Mouse (Mus musculus) MEL (cell line): ENCODE data around the gene Otog. TPM values are rescaled to one million over a fixed set of nuclear protein-coding genes. Genes with fewer than 3 reads are reported as not detected.

Experiments used
- DNase-seq: peaks from one replicate; pipeline ENCODE4 v3.0.0; 2011; ENCODE audit warnings: low read depth, low spot score
- H3K27ac ChIP-seq: 2 replicates; pipeline ENCODE4 v1.5.1; 2012; ENCODE audit warnings: low read depth, mild to moderate bottlenecking, control low read depth, low read length, moderate library complexity; ENCODE audit not compliant: control insufficient read depth
- H3K27me3 ChIP-seq, 2 experiments: fragments of 150-350 bp in 1 of 2; sonication (generic) in 1 of 2; 2 replicates each; pipeline ENCODE4 v1.6.1; 2012; ENCODE audit warnings: low read length in 2 of 2, mild to moderate bottlenecking in 2 of 2, improper control_type of control experiment in 1 of 2, moderate library complexity in 1 of 2; ENCODE audit not compliant: insufficient read depth in 2 of 2, control insufficient read depth in 1 of 2
- H3K36me3 ChIP-seq, 2 experiments: 2 replicates each; pipeline ENCODE4 v1.6.1; 2012 to 2014; ENCODE audit warnings: low read length in 2 of 2, improper control_type of control experiment in 1 of 2, inconsistent platforms in 1 of 2, mild to moderate bottlenecking in 1 of 2; ENCODE audit not compliant: insufficient read depth in 2 of 2, control insufficient read depth in 1 of 2
- H3K4me1 ChIP-seq, 2 experiments: fragments of 150-350 bp in 1 of 2; sonication (generic) in 1 of 2; 2 replicates each; pipeline ENCODE4 v1.6.1; 2012; ENCODE audit warnings: low read length in 2 of 2, improper control_type of control experiment in 1 of 2, mild to moderate bottlenecking in 1 of 2; ENCODE audit not compliant: insufficient read depth in 2 of 2, control insufficient read depth in 1 of 2
- H3K4me3 ChIP-seq, 2 experiments: fragments of 150-350 bp in 1 of 2; sonication (generic) in 1 of 2; 2 replicates each; pipeline ENCODE4 v1.5.1; 2012; ENCODE audit warnings: low read depth in 2 of 2, low read length in 2 of 2, mild to moderate bottlenecking in 2 of 2, moderate library complexity in 2 of 2, control low read depth in 1 of 2, improper control_type of control experiment in 1 of 2; ENCODE audit not compliant: control insufficient read depth in 1 of 2, insufficient read depth in 1 of 2
- H3K79me2 ChIP-seq: 2 replicates; pipeline ENCODE4 v1.6.1; 2012; ENCODE audit warnings: mild to moderate bottlenecking, low read length, moderate library complexity; ENCODE audit not compliant: control insufficient read depth, poor library complexity, insufficient read depth
- H3K9ac ChIP-seq: 2 replicates; pipeline ENCODE4 v1.6.1; 2012; ENCODE audit warnings: low read depth, mild to moderate bottlenecking, control low read depth, low read length, moderate library complexity; ENCODE audit not compliant: control insufficient read depth, poor library complexity, severe bottlenecking
- H3K9me3 ChIP-seq: fragments of 150-350 bp; sonication (generic); replicated peaks from 2 replicates; pipeline ENCODE4 v1.6.1; 2012; ENCODE audit warnings: mild to moderate bottlenecking, low read length, improper control_type of control experiment, moderate library complexity; ENCODE audit not compliant: insufficient read depth
- BHLHE40 ChIP-seq: IDR thresholded peaks from 2 replicates; pipeline ENCODE4 v1.6.1; 2012; ENCODE audit warnings: low read depth, mild to moderate bottlenecking, inconsistent platforms, low read length, improper control_type of control experiment, borderline replicate concordance
- CHD1 ChIP-seq: IDR thresholded peaks from 2 replicates; pipeline ENCODE4 v1.6.1; 2012; ENCODE audit warnings: low read depth, mild to moderate bottlenecking, inconsistent platforms, low read length, improper control_type of control experiment
- CHD2 ChIP-seq: IDR thresholded peaks from 2 replicates; pipeline ENCODE4 v1.6.1; 2011; ENCODE audit warnings: low read length, improper control_type of control experiment
- CTCF ChIP-seq, 3 experiments: IDR thresholded peaks in 2 of 3; conservative IDR thresholded peaks in 1 of 3; 2 replicates each; pipeline ENCODE4 v1.5.1; 2011 to 2012; ENCODE audit warnings: low read length in 3 of 3, low read depth in 2 of 3, mild to moderate bottlenecking in 2 of 3, improper control_type of control experiment in 1 of 3, inconsistent platforms in 1 of 3, mixed read lengths in 1 of 3, moderate library complexity in 1 of 3; ENCODE audit not compliant: control insufficient read depth in 1 of 3, insufficient read depth in 1 of 3, poor library complexity in 1 of 3, severe bottlenecking in 1 of 3
- E2F4 ChIP-seq: IDR thresholded peaks from 2 replicates; pipeline ENCODE4 v1.6.1; 2011; ENCODE audit warnings: low read depth, low read length, improper control_type of control experiment, borderline replicate concordance
- ETS1 ChIP-seq: IDR thresholded peaks from 2 replicates; pipeline ENCODE4 v1.6.1; 2012; ENCODE audit warnings: low read depth, mild to moderate bottlenecking, inconsistent platforms, low read length, improper control_type of control experiment, moderate library complexity
- HCFC1 ChIP-seq: IDR thresholded peaks from 2 replicates; pipeline ENCODE4 v1.6.1; 2012; ENCODE audit warnings: low read depth, mild to moderate bottlenecking, inconsistent platforms, low read length, improper control_type of control experiment, moderate library complexity
- MAFK ChIP-seq: IDR thresholded peaks from 2 replicates; pipeline ENCODE4 v1.6.1; 2011; ENCODE audit warnings: low read depth, mild to moderate bottlenecking, low read length, improper control_type of control experiment, borderline replicate concordance
- MAZ ChIP-seq: IDR thresholded peaks from 2 replicates; pipeline ENCODE4 v1.6.1; 2012; ENCODE audit warnings: low read depth, mild to moderate bottlenecking, inconsistent platforms, low read length, improper control_type of control experiment
- MEF2A ChIP-seq: IDR thresholded peaks from 2 replicates; pipeline ENCODE4 v1.6.1; 2014; ENCODE audit warnings: low read depth, mild to moderate bottlenecking, inconsistent platforms, low read length, improper control_type of control experiment; ENCODE audit not compliant: poor library complexity, insufficient replicate concordance, severe bottlenecking; ENCODE audit errors: extremely low read depth
- MXI1 ChIP-seq: IDR thresholded peaks from 2 replicates; pipeline ENCODE4 v1.6.1; 2011; ENCODE audit warnings: mild to moderate bottlenecking, low read depth, low read length, improper control_type of control experiment
- MYB ChIP-seq: IDR thresholded peaks from 2 replicates; pipeline ENCODE4 v1.6.1; 2011; ENCODE audit warnings: mild to moderate bottlenecking, low read depth, low read length, improper control_type of control experiment
- MYC ChIP-seq: IDR thresholded peaks from 2 replicates; pipeline ENCODE4 v1.6.1; 2011; ENCODE audit warnings: low read depth, mild to moderate bottlenecking, low read length, improper control_type of control experiment, moderate library complexity
- NELFE ChIP-seq: IDR thresholded peaks from 2 replicates; pipeline ENCODE4 v1.6.1; 2011; ENCODE audit warnings: low read depth, low read length, improper control_type of control experiment
- POLR2A ChIP-seq, 2 experiments: IDR thresholded peaks; 2 replicates each; pipeline ENCODE4 v1.6.1; 2011 to 2012; ENCODE audit warnings: low read length in 2 of 2, mild to moderate bottlenecking in 2 of 2, control low read depth in 1 of 2, improper control_type of control experiment in 1 of 2, low read depth in 1 of 2, moderate library complexity in 1 of 2; ENCODE audit not compliant: control insufficient read depth in 1 of 2, insufficient read depth in 1 of 2, poor library complexity in 1 of 2
- POLR2AphosphoS2 ChIP-seq: IDR thresholded peaks from 2 replicates; pipeline ENCODE4 v1.6.1; 2011; ENCODE audit warnings: low read length, improper control_type of control experiment
- RCOR1 ChIP-seq: IDR thresholded peaks from 2 replicates; pipeline ENCODE4 v1.6.1; 2012; ENCODE audit warnings: low read depth, mild to moderate bottlenecking, inconsistent platforms, low read length, improper control_type of control experiment
- TAL1 ChIP-seq: IDR thresholded peaks from 2 replicates; pipeline ENCODE4 v1.6.1; 2012; ENCODE audit warnings: mild to moderate bottlenecking, inconsistent platforms, low read length, moderate library complexity, mixed read lengths
- USF1 ChIP-seq: IDR thresholded peaks from 2 replicates; pipeline ENCODE4 v1.6.1; 2014; ENCODE audit warnings: low read depth, mild to moderate bottlenecking, inconsistent platforms, low read length, improper control_type of control experiment, moderate library complexity
- ZC3H11A ChIP-seq: IDR thresholded peaks from 2 replicates; pipeline ENCODE4 v1.6.1; 2012; ENCODE audit warnings: low read depth, mild to moderate bottlenecking, inconsistent platforms, low read length, improper control_type of control experiment
- ZKSCAN1 ChIP-seq: IDR thresholded peaks from 2 replicates; pipeline ENCODE4 v1.6.1; 2012; ENCODE audit warnings: low read depth, mild to moderate bottlenecking, inconsistent platforms, low read length, improper control_type of control experiment, moderate library complexity
- ZMIZ1 ChIP-seq: IDR thresholded peaks from 2 replicates; pipeline ENCODE4 v1.6.1; 2012; ENCODE audit warnings: low read depth, mild to moderate bottlenecking, inconsistent platforms, low read length, improper control_type of control experiment, moderate library complexity
- ZNF384 ChIP-seq: IDR thresholded peaks from 2 replicates; pipeline ENCODE4 v1.6.1; 2012; ENCODE audit warnings: low read depth, mild to moderate bottlenecking, inconsistent platforms, low read length, improper control_type of control experiment
- polyA plus RNA-seq, 2 experiments: library from polyadenylated mRNA; stranded (reverse) in 1 of 2; unstranded in 1 of 2; fragments of >175 nt in 1 of 2; fragments of >200 nt in 1 of 2; gene quantifications; 2 replicates each; pipeline versions ENCODE4 v1.2.1 to v1.2.4; 2012; ENCODE audit warnings: low replicate concordance in 2 of 2, low read depth in 1 of 2; ENCODE audit not compliant: insufficient read length in 2 of 2, insufficient read depth in 1 of 2, missing spikeins in 1 of 2
- total RNA-seq: library from RNA; depleted of rRNA; stranded (reverse); fragments of 300-350 nt; gene quantifications from 2 replicates; pipeline ENCODE4 v1.2.3, GENCODE M21; 2012

Otog gene
- total and polyA plus RNA-seq, 3 experiments: not detected

- Histone ChIP-seq H3K27me3 (no peaks in the 10 kb centered on the region), H3K4me1 (no peaks in the 10 kb centered on the region), H3K9me3 (no peaks in the 10 kb centered on the region), H3K4me3 (no peak overlapping the region), H3K27ac (no peak overlapping the region), H3K36me3 (no peaks in the 10 kb centered on the region), H3K9ac (no peak overlapping the region), H3K79me2 (no peaks in the 10 kb centered on the region)
- DNase-seq: no peak
- TF ChIP-seq NELFE (no peak), POLR2A (IDR thresholded peaks at IDR 0.05; ENCODE audit: control insufficient read depth in 1 of 2, insufficient read depth in 1 of 2, low read depth in 1 of 2, low read length in 2 of 2, poor library complexity in 1 of 2) (no peak), ZNF384 (no peak), CHD2 (no peak), ZMIZ1 (no peak), ETS1 (no peak), RCOR1 (no peak), MXI1 (no peak), USF1 (no peak), BHLHE40 (no peak)
Measured at GRCm38 (mm10) chr7:46340295-46340694, 99.5 kb downstream of the Otog start.

GRCm38 (mm10) chr7:46341471-46341870 lies 100.7 kb downstream of the Otog start:
- Histone ChIP-seq H3K27ac (no peak overlapping the region), H3K9me3 (no peaks in the 10 kb centered on the region), H3K9ac (no peak overlapping the region), H3K27me3 (no peaks in the 10 kb centered on the region), H3K79me2 (no peaks in the 10 kb centered on the region), H3K36me3 (no peaks in the 10 kb centered on the region), H3K4me1 (no peaks in the 10 kb centered on the region)
- no peak for DNase-seq
- no peak for TF ChIP-seq MAZ
- TF ChIP-seq CHD1: no peak
- TF ChIP-seq USF1: no peak
- TF ChIP-seq HCFC1: no peak
- no peak for TF ChIP-seq POLR2A (IDR thresholded peaks at IDR 0.05; ENCODE audit: control insufficient read depth in 1 of 2, insufficient read depth in 1 of 2, low read depth in 1 of 2, low read length in 2 of 2, poor library complexity in 1 of 2)
- TF ChIP-seq ZC3H11A: no peak
- TF ChIP-seq NELFE: no peak
- no peak for TF ChIP-seq POLR2AphosphoS2
- TF ChIP-seq MEF2A: no peak
- no peak for TF ChIP-seq TAL1
- TF ChIP-seq E2F4: no peak
- TF ChIP-seq CTCF (IDR thresholded peaks at IDR 0.05 in 2 of 3, conservative IDR thresholded peaks at IDR 0.05 in 1 of 3; ENCODE audit: control insufficient read depth in 1 of 3, insufficient read depth in 1 of 3, low read depth in 2 of 3, low read length in 3 of 3, poor library complexity in 1 of 3, severe bottlenecking in 1 of 3): no peak
- no peak for TF ChIP-seq MAFK
- no peak for TF ChIP-seq ZKSCAN1
- TF ChIP-seq MYC: no peak
- no peak for TF ChIP-seq MYB
- TF ChIP-seq, all 39 proteins: peak for 0
- no peak overlapping the region for H3K4me3 ChIP-seq
